Mouse (Mus musculus): Measurements from ENCODE around the gene Vps41.

DNA sequence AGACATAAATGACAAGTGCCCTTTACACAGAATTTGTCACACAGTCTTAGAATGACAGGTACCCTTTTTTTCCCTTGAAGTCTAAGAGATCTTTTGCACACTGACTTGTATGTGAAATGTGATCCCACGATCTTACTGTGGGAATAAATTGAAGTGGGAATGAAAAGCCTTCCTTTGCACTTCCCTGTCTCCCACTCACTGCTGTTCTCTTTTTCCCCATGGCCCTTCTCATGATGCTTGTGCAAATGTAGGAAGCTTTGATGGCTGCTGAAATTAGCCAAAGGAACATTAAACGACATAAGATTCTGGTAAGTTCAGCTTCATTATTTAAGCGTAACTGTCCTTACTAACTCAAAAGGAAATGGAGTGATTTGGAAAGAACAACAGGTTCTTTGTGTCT lies 113.4 kb downstream of the Vps41 start:
- TF ChIP-seq CTCF (IDR thresholded peaks at IDR 0.05; ENCODE audit: low read depth, low read length) (no peak), GATA1 (IDR thresholded peaks at IDR 0.05; ENCODE audit: borderline replicate concordance, low read length) (no peak), POLR2AphosphoS5 (IDR thresholded peaks at IDR 0.05; ENCODE audit: insufficient replicate concordance, low read depth, low read length) (no peak)
